In genomic region chr5:113730641-113731121, GRCm38 (mm10) we compare ENCODE assay signal across 15 mouse cellular contexts. TPM values are rescaled to one million over a fixed set of nuclear protein-coding genes. Genes with fewer than 3 reads are reported as not detected.
DNase-seq lines count a peak whose midpoint lies in the region; ATAC-seq and TF ChIP-seq lines count a peak whose summit lies in the region.
"Had no signal": no experiment of that assay in that cellular context is flagged by ENCODE, and none has a peak within 500 bp of the region (broad histone marks: within the 10 kb centered on the region; RNA-seq: fewer than 3 reads in every experiment).

No protein-coding gene starts in this region.

- H3K27ac ChIP-seq in cerebellum, adult 2 months (ENCODE audit: insufficient read depth, low read length), result peak overlapping the region; percentile 83
- H3K27ac ChIP-seq in hindbrain, embryonic 15.5 days (replicated peaks), result 0 out of 2 replicates have a peak overlapping the region, but pooled peaks have one; percentile 35
- H3K27ac ChIP-seq in hindbrain, embryonic 10.5 days, result no peak overlapping the region
- H3K27ac ChIP-seq: limb, embryonic 15.5 days; stomach, postnatal 0 days had no signal

- H3K4me2 ChIP-seq in hindbrain, embryonic 15.5 days, result no peak overlapping the region; the same call in 1 of the 2 replicates
- H3K4me2 ChIP-seq: limb, embryonic 15.5 days had no signal

- no peaks in the 10 kb centered on the region for H3K9me3 ChIP-seq in hindbrain, embryonic 15.5 days
- H3K9me3 ChIP-seq in hindbrain, embryonic 10.5 days, result no peaks in the 10 kb centered on the region
- H3K9me3 ChIP-seq: limb, embryonic 15.5 days had no signal

- peak; percentile 44 to 55 for DNase-seq in cerebellum, adult 2 months
- DNase-seq in cerebellum, adult 11-12 months, result no peak
- DNase-seq in hindbrain, embryonic 10.5 days (ENCODE audit: low spot score), result no peak
- peak; percentile 23 for DNase-seq in right cerebral cortex, adult 18-20 months
- no peak for DNase-seq in right cerebral cortex, postnatal 4 days
- DNase-seq in c-Kit-positive CD71-positive TER-119-positive erythroid progenitor cells, embryonic 14.5 days (ENCODE audit: low spot score), result no peak
- DNase-seq in spleen, postnatal 10 days (ENCODE audit: low spot score in 2 of 2), result no peak
- DNase-seq: gastrocnemius, postnatal 36 days; kidney, adult 11 months had no signal

- no peaks in the 10 kb centered on the region for H3K27me3 ChIP-seq in cerebellum, adult 2 months (ENCODE audit: control insufficient read depth, insufficient read depth, low read length)
- H3K27me3 ChIP-seq in hindbrain, embryonic 15.5 days, result no peaks in the 10 kb centered on the region
- no peaks in the 10 kb centered on the region for H3K27me3 ChIP-seq in hindbrain, embryonic 10.5 days (ENCODE audit: insufficient read depth, poor library complexity, severe bottlenecking)

- 44% methylated on average over 7 of the region's 7 CpGs for WGBS in cerebellum, adult 2 months
- 61% methylated on average over 7 of the region's 7 CpGs for WGBS in hindbrain, embryonic 15.5 days
- 75% methylated on average over 7 of the region's 7 CpGs for WGBS in hindbrain, embryonic 10.5 days

- TF ChIP-seq POLR2A in cerebellum, adult 2 months (IDR thresholded peaks at IDR 0.05; ENCODE audit: borderline replicate concordance, insufficient read depth, low read length), result no peak

- H3K4me1 ChIP-seq in cerebellum, adult 2 months (ENCODE audit: control insufficient read depth, insufficient read depth, low read length), result peaks cover 29% of the 10 kb centered on the region
- H3K4me1 ChIP-seq in hindbrain, embryonic 15.5 days (replicated peaks), result peaks cover 18% of the 10 kb centered on the region
- H3K4me1 ChIP-seq in hindbrain, embryonic 10.5 days (replicated peaks), result peaks cover 19% of the 10 kb centered on the region

- no peaks in the 10 kb centered on the region for H3K36me3 ChIP-seq in hindbrain, embryonic 15.5 days
- no peaks in the 10 kb centered on the region for H3K36me3 ChIP-seq in hindbrain, embryonic 10.5 days
- H3K36me3 ChIP-seq: limb, embryonic 15.5 days had no signal

- no peak for TF ChIP-seq CTCF in cerebellum, adult 2 months (IDR thresholded peaks at IDR 0.05; ENCODE audit: borderline replicate concordance, insufficient read depth, low read depth, low read length)

- H3K4me3 ChIP-seq in cerebellum, adult 2 months (replicated peaks; ENCODE audit: insufficient read depth, low read depth, low read length), result no peak overlapping the region
- no peak overlapping the region for H3K4me3 ChIP-seq in hindbrain, embryonic 15.5 days
- no peak overlapping the region for H3K4me3 ChIP-seq in hindbrain, embryonic 10.5 days
- H3K4me3 ChIP-seq: limb, embryonic 15.5 days had no signal

- H3K9ac ChIP-seq in hindbrain, embryonic 15.5 days, result no peak overlapping the region
- H3K9ac ChIP-seq: limb, embryonic 15.5 days had no signal

- ATAC-seq in hindbrain, embryonic 15.5 days (ENCODE audit: low FRiP score, low read depth), result no peak
- ATAC-seq: activated CD4-positive, CD25-positive, alpha-beta regulatory T cell, adult 4 months had no signal

RNA-seq across cellular contexts. Expression of gene Ficd, which starts 4.9 kb away (rescaled TPM):
- 15.3 and 16.1 TPM in 2 replicates for polyA plus RNA-seq in cerebellum, adult 2 months (2012; rRNA removed)
- 10.6 and 10.9 TPM in 2 replicates for polyA plus RNA-seq in hindbrain, embryonic 15.5 days (2015; fragmentation: Nextera tagmentation; extraction: Ambion mirVana)
- 5.3 and 5.6 TPM in 2 replicates for polyA plus RNA-seq in hindbrain, embryonic 10.5 days (2016; fragmentation: Nextera tagmentation; extraction: Ambion mirVana)

RNA-seq across cellular contexts. Expression of gene 1700069L16Rik, which starts 6.1 kb away (rescaled TPM):
- polyA plus RNA-seq in cerebellum, adult 2 months (2012; rRNA removed), result 0.29 and 0.39 TPM in 2 replicates
- polyA plus RNA-seq in hindbrain, embryonic 15.5 days (2015; fragmentation: Nextera tagmentation; extraction: Ambion mirVana), result not detected in 2 replicates
- polyA plus RNA-seq in hindbrain, embryonic 10.5 days (2016; fragmentation: Nextera tagmentation; extraction: Ambion mirVana), result not detected in 2 replicates
- polyA plus RNA-seq: activated CD4-positive, CD25-positive, alpha-beta regulatory T cell, adult 4 months; heart, embryonic 16.5 days; limb, embryonic 15.5 days; lung, embryonic 16.5 days; stomach, postnatal 0 days had no signal

RNA-seq across cellular contexts. Expression of gene Sart3, which starts 41.6 kb away (rescaled TPM):
- 43.5 and 47.5 TPM in 2 replicates for polyA plus RNA-seq in cerebellum, adult 2 months (2012; rRNA removed)
- 45.7 and 47.4 TPM in 2 replicates for polyA plus RNA-seq in hindbrain, embryonic 15.5 days (2015; fragmentation: Nextera tagmentation; extraction: Ambion mirVana)
- 66.0 and 77.9 TPM in 2 replicates for polyA plus RNA-seq in hindbrain, embryonic 10.5 days (2016; fragmentation: Nextera tagmentation; extraction: Ambion mirVana)

RNA-seq across cellular contexts. Expression of gene Iscu, which starts 41.9 kb away (rescaled TPM):
- polyA plus RNA-seq in cerebellum, adult 2 months (2012; rRNA removed), result 302 and 362 TPM in 2 replicates
- 87.6 and 89.9 TPM in 2 replicates for polyA plus RNA-seq in hindbrain, embryonic 15.5 days (2015; fragmentation: Nextera tagmentation; extraction: Ambion mirVana)
- 103 and 116 TPM in 2 replicates for polyA plus RNA-seq in hindbrain, embryonic 10.5 days (2016; fragmentation: Nextera tagmentation; extraction: Ambion mirVana)

Comparison
In these comparisons a context has a peak if more than half of its experiments do, and no peak if none do; other contexts are left out.
1. DNase-seq: peak in cerebellum, adult 2 months (2 of 2) and right cerebral cortex, adult 18-20 months (single experiment); none in cerebellum, adult 11-12 months (single experiment), hindbrain, embryonic 10.5 days (single experiment), right cerebral cortex, postnatal 4 days (single experiment), c-Kit-positive CD71-positive TER-119-positive erythroid progenitor cells, embryonic 14.5 days (single experiment) and spleen, postnatal 10 days (0 of 2).